In the genomic region with DNA sequence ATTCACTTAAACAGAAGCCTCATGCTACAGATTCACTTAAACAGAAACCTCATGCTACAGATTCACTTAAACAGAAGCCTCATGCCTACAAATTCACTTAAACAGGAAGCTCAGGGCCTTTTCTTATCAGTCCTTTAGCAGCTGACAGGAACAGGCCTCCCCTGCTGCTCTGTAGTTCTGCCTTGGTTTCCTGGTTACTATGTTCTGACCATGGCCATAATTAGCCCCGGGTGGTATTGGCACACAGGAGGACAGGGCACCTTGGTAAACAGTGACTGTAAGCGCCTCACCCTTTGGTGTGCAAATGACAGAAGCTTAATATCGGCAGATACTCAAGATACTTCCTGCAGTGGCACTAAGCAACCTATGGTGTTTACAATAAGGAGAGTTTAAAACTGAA, we compare ENCODE assay signal across 10 mouse cellular contexts. TPM values are rescaled to one million over a fixed set of nuclear protein-coding genes. Genes with fewer than 3 reads are reported as not detected.
DNase-seq lines count a peak whose midpoint lies in the region; ATAC-seq lines count a peak whose summit lies in the region.
"Had no signal": no experiment of that assay in that cellular context is flagged by ENCODE, and none has a peak within 500 bp of the region (broad histone marks: within the 10 kb centered on the region; RNA-seq: fewer than 3 reads in every experiment).

No protein-coding gene starts in this region.

- H3K9ac ChIP-seq in heart, embryonic 16.5 days (ENCODE audit: low read length) = no peak overlapping the region
- H3K9ac ChIP-seq in hindbrain, embryonic 16.5 days (ENCODE audit: low read depth, low read length) = no peak overlapping the region
- H3K9ac ChIP-seq: embryonic facial prominence, embryonic 13.5 days; stomach, embryonic 15.5 days had no signal

- no peaks in the 10 kb centered on the region for H3K27me3 ChIP-seq in heart, embryonic 16.5 days (ENCODE audit: control insufficient read depth, insufficient read depth, low read length)
- H3K27me3 ChIP-seq in hindbrain, embryonic 16.5 days (replicated peaks; ENCODE audit: control insufficient read depth, insufficient read depth, low read length) = no peaks in the 10 kb centered on the region
- H3K27me3 ChIP-seq: embryonic facial prominence, embryonic 13.5 days; stomach, embryonic 15.5 days had no signal

- no peaks in the 10 kb centered on the region for H3K36me3 ChIP-seq in heart, embryonic 16.5 days (ENCODE audit: control insufficient read depth, insufficient read depth)
- H3K36me3 ChIP-seq in macrophage (ENCODE audit: inconsistent target) = no peaks in the 10 kb centered on the region
- no peaks in the 10 kb centered on the region for H3K36me3 ChIP-seq in hindbrain, embryonic 16.5 days (ENCODE audit: control insufficient read depth, insufficient read depth, low read length)
- H3K36me3 ChIP-seq: embryonic facial prominence, embryonic 13.5 days; stomach, embryonic 15.5 days had no signal

- H3K79me2 ChIP-seq in macrophage (ENCODE audit: inconsistent target) = no peaks in the 10 kb centered on the region; the same call in 1 of the 2 replicates

- no peaks in the 10 kb centered on the region for H3K9me3 ChIP-seq in heart, embryonic 16.5 days (replicated peaks; ENCODE audit: control insufficient read depth, low read length)
- no peaks in the 10 kb centered on the region for H3K9me3 ChIP-seq in hindbrain, embryonic 16.5 days (ENCODE audit: control insufficient read depth, low read length)
- H3K9me3 ChIP-seq: embryonic facial prominence, embryonic 13.5 days; stomach, embryonic 15.5 days had no signal

- H3K4me2 ChIP-seq in heart, embryonic 16.5 days (ENCODE audit: low read depth, low read length) = no peak overlapping the region
- H3K4me2 ChIP-seq in hindbrain, embryonic 16.5 days (ENCODE audit: low read length) = no peak overlapping the region
- H3K4me2 ChIP-seq: embryonic facial prominence, embryonic 13.5 days; stomach, embryonic 15.5 days had no signal

- peak overlapping the region; percentile 45 for H3K27ac ChIP-seq in heart, embryonic 16.5 days (ENCODE audit: low read length)
- peak overlapping the region; percentile 39 for H3K27ac ChIP-seq in macrophage
- no peak overlapping the region for H3K27ac ChIP-seq in hindbrain, embryonic 16.5 days (ENCODE audit: low read depth, low read length)
- H3K27ac ChIP-seq: embryonic facial prominence, embryonic 13.5 days; stomach, embryonic 15.5 days had no signal

- peak; percentile 26 for DNase-seq in heart, adult 8-10 months (ENCODE audit: low spot score)
- no peak for DNase-seq in heart, postnatal 25 days (ENCODE audit: low spot score)
- DNase-seq in cerebellum, adult 11-12 months = no peak

- no peak overlapping the region for H3K4me3 ChIP-seq in heart, embryonic 16.5 days (ENCODE audit: low read length)
- H3K4me3 ChIP-seq in macrophage (ENCODE audit: inconsistent target) = no peak overlapping the region
- no peak overlapping the region for H3K4me3 ChIP-seq in hindbrain, embryonic 16.5 days (ENCODE audit: low read length)
- H3K4me3 ChIP-seq: embryonic facial prominence, embryonic 13.5 days; stomach, embryonic 15.5 days had no signal

- 33% methylated on average over 3 of the region's 3 CpGs for WGBS in heart, embryonic 16.5 days
- 18% methylated on average over 3 of the region's 3 CpGs for WGBS in macrophage (ENCODE audit: missing documents)
- WGBS in hindbrain, embryonic 16.5 days = 64% methylated on average over 3 of the region's 3 CpGs

- ATAC-seq in CD4-positive, CD25-positive, alpha-beta regulatory T cell, adult 4 months = peak; percentile 64
- peak; percentile 65; the same call in 1 of the 2 replicates for ATAC-seq in heart, embryonic 16.5 days (replicated peaks; ENCODE audit: extremely low read depth, insufficient read depth, low FRiP score)
- ATAC-seq in hindbrain, embryonic 16.5 days = no peak
- no peak for ATAC-seq in monocyte, adult 5-6 weeks (replicated peaks; ENCODE audit: insufficient number of reproducible peaks, low FRiP score, low TSS enrichment, poor library complexity, severe bottlenecking)

- intact Hi-C loops in heart, postnatal 25 days (cut with DNase I) = no loop called here

- peaks cover 3% of the 10 kb centered on the region for H3K4me1 ChIP-seq in heart, embryonic 16.5 days (ENCODE audit: control insufficient read depth, insufficient read depth, low read length)
- H3K4me1 ChIP-seq in hindbrain, embryonic 16.5 days (ENCODE audit: control insufficient read depth, insufficient read depth, low read depth, low read length) = no peaks in the 10 kb centered on the region

RNA-seq across cellular contexts. Expression of a gene that starts 48.9 kb away (rescaled TPM):
- total RNA-seq in heart, adult 8-10 months (2022) = 10 to 100 TPM; 12.5 to 14.2 (median 13.2) TPM
- total RNA-seq in heart, postnatal 25 days (2021) = 10 to 100 TPM; 13.2 to 14.6 TPM
- polyA plus RNA-seq in CD4-positive, CD25-positive, alpha-beta regulatory T cell, adult 4 months (2017; shearing (Covaris generic)) = 10 to 100 TPM; 41.6 to 47.8 TPM
- polyA plus RNA-seq in heart, embryonic 16.5 days (2015; fragmentation: Nextera tagmentation; extraction: Ambion mirVana) = 38.9 and 43.0 TPM in 2 replicates
- total RNA-seq in macrophage (2018; cell fraction: chromatin; rRNA removed) = 10 to 100 TPM in 21 of 26 experiments, 1 to 10 TPM in 5; 1.5 to 33.9 (median 15.9) TPM
- 10 to 100 TPM in 25 of 26 experiments, 1 to 10 TPM in 1; 8.1 to 30.3 (median 21.1) TPM for total RNA-seq in macrophage (2018; cell fraction: cytosol; rRNA removed)
- total RNA-seq in macrophage (2018; cell fraction: nucleus; rRNA removed) = 10 to 100 TPM in 20 of 26 experiments, 1 to 10 TPM in 6; 4.0 to 33.5 (median 15.5) TPM
- polyA plus RNA-seq in macrophage (2018) = 19.9 to 23.5 TPM (median 22.4 TPM) in 3 replicates
- polyA plus RNA-seq in hindbrain, embryonic 16.5 days (2015; fragmentation: Nextera tagmentation; extraction: Ambion mirVana) = 53.2 and 59.6 TPM in 2 replicates
- total RNA-seq in monocyte, adult 5-6 weeks (2017) = 57.5 to 68.2 TPM (median 61.4 TPM) in 3 replicates

RNA-seq across cellular contexts. Expression of a gene that starts 49.1 kb away (rescaled TPM):
- 10 to 100 TPM in 3 of 4 experiments, 1 to 10 TPM in 1; 9.4 to 11.2 (median 11.0) TPM for total RNA-seq in heart, adult 8-10 months (2022)
- total RNA-seq in heart, postnatal 25 days (2021) = 10 to 100 TPM; 13.5 to 13.7 TPM
- 10 to 100 TPM in 1 of 2 experiments, 1 to 10 TPM in 1; 7.8 to 12.1 TPM for polyA plus RNA-seq in CD4-positive, CD25-positive, alpha-beta regulatory T cell, adult 4 months (2017; shearing (Covaris generic))
- 18.4 and 19.7 TPM in 2 replicates for polyA plus RNA-seq in heart, embryonic 16.5 days (2015; fragmentation: Nextera tagmentation; extraction: Ambion mirVana)
- total RNA-seq in macrophage (2018; cell fraction: chromatin; rRNA removed) = 10 to 100 TPM in 22 of 26 experiments, 1 to 10 TPM in 4; 5.6 to 43.1 (median 18.4) TPM
- 10 to 100 TPM; 13.3 to 31.8 (median 19.9) TPM for total RNA-seq in macrophage (2018; cell fraction: cytosol; rRNA removed)
- total RNA-seq in macrophage (2018; cell fraction: nucleus; rRNA removed) = 10 to 100 TPM; 10.2 to 64.6 (median 28.5) TPM
- 12.1 to 20.4 TPM (median 18.1 TPM) in 3 replicates for polyA plus RNA-seq in macrophage (2018)
- polyA plus RNA-seq in hindbrain, embryonic 16.5 days (2015; fragmentation: Nextera tagmentation; extraction: Ambion mirVana) = 27.6 and 38.4 TPM in 2 replicates
- 45.5 to 64.5 TPM (median 61.5 TPM) in 3 replicates for total RNA-seq in monocyte, adult 5-6 weeks (2017)

Comparison
In these comparisons a context has a peak if more than half of its experiments do, and no peak if none do; other contexts are left out.
1. ATAC-seq: peak in CD4-positive, CD25-positive, alpha-beta regulatory T cell, adult 4 months (single experiment) and heart, embryonic 16.5 days (single experiment); none in hindbrain, embryonic 16.5 days (single experiment) and monocyte, adult 5-6 weeks (single experiment).